Mouse (Mus musculus) limb, embryonic 14.5 days (tissue): ENCODE measurements at regions not wholly inside any gene's neighbourhood (a gene's known extent, or its start where the extent isn't known, plus 50 kb on each side); places are given as distances from the start of the nearest gene placed in this dataset.

Experiments used
- ATAC-seq: fragments of 200-750 bp; cut with Nextera tagmentation; 2 replicates; pipeline ENCODE4 v1.8.0; 2017; ENCODE audit warnings: low read depth, moderate number of reproducible peaks, moderate TSS enrichment; ENCODE audit not compliant: low FRiP score
- DNase-seq: peaks from one replicate; pipeline ENCODE4 v3.0.0-alpha.2; 2015; ENCODE audit warnings: low spot score
- H3K27ac ChIP-seq: fragments of 300-500 bp; sonication (generic); replicated peaks from 2 replicates; pipeline ENCODE4 v1.5.1; 2014; ENCODE audit warnings: low read depth, mild to moderate bottlenecking, low read length, moderate library complexity, mixed read lengths
- H3K27me3 ChIP-seq: fragments of 300-500 bp; sonication (generic); 2 replicates; pipeline ENCODE4 v1.6.1; 2014; ENCODE audit warnings: low read length, mixed read lengths; ENCODE audit not compliant: control insufficient read depth, insufficient read depth
- H3K36me3 ChIP-seq: fragments of 300-500 bp; sonication (generic); 2 replicates; pipeline ENCODE4 v1.6.1; 2014; ENCODE audit warnings: mild to moderate bottlenecking, low read length, moderate library complexity, mixed read lengths; ENCODE audit not compliant: control insufficient read depth, insufficient read depth
- H3K4me1 ChIP-seq: fragments of 300-500 bp; sonication (generic); 2 replicates; pipeline ENCODE4 v1.6.1; 2014; ENCODE audit warnings: antibody characterized with exemption, low read length, mixed read lengths; ENCODE audit not compliant: control insufficient read depth, insufficient read depth
- H3K4me2 ChIP-seq: fragments of 300-500 bp; sonication (generic); replicated peaks from 2 replicates; pipeline ENCODE4 v1.6.1; 2014; ENCODE audit warnings: low read depth, mild to moderate bottlenecking, low read length, moderate library complexity; ENCODE audit not compliant: severe bottlenecking
- H3K4me3 ChIP-seq: fragments of 300-500 bp; sonication (generic); replicated peaks from 2 replicates; pipeline ENCODE4 v1.5.1; 2014; ENCODE audit warnings: low read length
- H3K9ac ChIP-seq: fragments of 300-500 bp; sonication (generic); 2 replicates; pipeline ENCODE4 v1.6.1; 2014; ENCODE audit warnings: mild to moderate bottlenecking, low read depth, low read length, moderate library complexity; ENCODE audit not compliant: severe bottlenecking
- H3K9me3 ChIP-seq: fragments of 300-500 bp; sonication (generic); 2 replicates; pipeline ENCODE4 v1.6.1; 2016; ENCODE audit warnings: low read length; ENCODE audit not compliant: control insufficient read depth
- POLR2A ChIP-seq: fragments of 200-500 bp; IDR thresholded peaks from 2 replicates; pipeline ENCODE4 v1.8.0; 2012; ENCODE audit warnings: inconsistent platforms, mild to moderate bottlenecking, moderate library complexity, borderline replicate concordance; ENCODE audit not compliant: insufficient read depth, insufficient read length; ENCODE audit errors: extremely low read depth
- WGBS: fragments of 180-500 bp; shearing (Covaris S2); extraction: QIAGEN DNeasy Blood & Tissue Kit; methylation state at CpG from one replicate; pipeline ENCODE4 v1.1.7; 2014; 5-methylcytosine and 5-hydroxymethylcytosine counted together

DNA sequence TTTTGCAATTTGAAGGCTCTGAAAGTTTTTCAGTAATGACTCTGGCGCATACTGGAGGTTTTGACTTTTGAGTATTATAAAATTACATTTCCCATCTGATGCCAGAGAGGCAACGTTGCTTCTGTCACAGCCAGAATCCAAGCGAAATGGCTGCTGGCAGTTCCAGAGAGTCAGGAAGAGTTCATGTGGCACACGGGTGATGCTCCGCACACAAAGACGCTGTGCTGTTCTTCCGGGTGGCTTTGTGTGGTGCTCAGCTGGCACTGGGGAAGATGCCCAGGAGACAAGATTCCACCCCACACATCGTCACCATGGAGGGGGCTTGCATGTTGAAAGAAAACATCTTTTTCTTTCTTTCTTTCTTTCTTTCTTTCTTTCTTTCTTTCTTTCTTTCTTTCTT, 177.3 kb upstream of the Tbc1d5 start:
- TF ChIP-seq POLR2A = no peak
- ATAC-seq (no peak), DNase-seq (no peak)
- Histone ChIP-seq H3K4me1 (no peaks in the 10 kb centered on the region; the same call in 1 of the 2 replicates), H3K9me3 (no peaks in the 10 kb centered on the region), H3K9ac (no peak overlapping the region), H3K27me3 (no peaks in the 10 kb centered on the region), H3K36me3 (no peaks in the 10 kb centered on the region), H3K4me3 (no peak overlapping the region), H3K27ac (no peak overlapping the region), H3K4me2 (no peak overlapping the region)
- 82% methylated on average over 8 of the region's 8 CpGs for WGBS

- Histone ChIP-seq H3K4me2 (no peak overlapping the region), H3K27ac (no peak overlapping the region), H3K9ac (no peak overlapping the region), H3K4me1 (no peaks in the 10 kb centered on the region), H3K9me3 (no peaks in the 10 kb centered on the region), H3K36me3 (no peaks in the 10 kb centered on the region), H3K4me3 (no peak overlapping the region), H3K27me3 (no peaks in the 10 kb centered on the region)
- ATAC-seq = no peak
- DNase-seq = no peak
- 63% methylated on average over 7 of the region's 7 CpGs for WGBS
- no peak for TF ChIP-seq POLR2A
These were observed 142.7 kb upstream of the Tbc1d5 start for GRCm38 (mm10) chr17:51321868-51322267.

DNA sequence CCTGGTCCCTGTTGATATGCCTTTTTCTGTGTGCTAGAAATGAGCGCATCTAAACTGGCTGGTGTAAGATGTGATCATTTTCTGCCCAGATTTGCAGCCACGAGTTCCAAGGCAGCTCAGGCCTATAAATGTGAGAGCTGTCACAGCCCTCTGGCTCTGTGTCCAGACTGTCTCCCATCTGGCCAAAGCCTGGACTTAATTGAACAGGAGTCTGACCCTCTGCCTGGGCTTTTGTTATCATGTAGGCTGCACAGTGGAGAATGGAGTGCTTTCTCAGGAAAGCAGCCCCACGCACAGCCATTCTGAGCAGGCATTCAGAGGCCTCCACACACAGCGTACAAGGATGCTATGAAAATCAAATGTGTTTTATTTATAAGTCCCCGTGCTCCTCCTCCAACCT, 141.9 kb upstream of the Tbc1d5 start:
- ATAC-seq = no peak
- no peak for TF ChIP-seq POLR2A
- WGBS = 66% methylated on average over 5 of the region's 5 CpGs
- no peak overlapping the region for H3K4me2 ChIP-seq
- DNase-seq = no peak
- no peak overlapping the region for H3K4me3 ChIP-seq
- H3K4me1 ChIP-seq = no peaks in the 10 kb centered on the region
- no peaks in the 10 kb centered on the region for H3K27me3 ChIP-seq
- H3K27ac ChIP-seq = no peak overlapping the region
- no peaks in the 10 kb centered on the region for H3K9me3 ChIP-seq
- no peaks in the 10 kb centered on the region for H3K36me3 ChIP-seq
- H3K9ac ChIP-seq = peak overlapping the region; percentile 8; the same call in 1 of the 2 replicates

DNA sequence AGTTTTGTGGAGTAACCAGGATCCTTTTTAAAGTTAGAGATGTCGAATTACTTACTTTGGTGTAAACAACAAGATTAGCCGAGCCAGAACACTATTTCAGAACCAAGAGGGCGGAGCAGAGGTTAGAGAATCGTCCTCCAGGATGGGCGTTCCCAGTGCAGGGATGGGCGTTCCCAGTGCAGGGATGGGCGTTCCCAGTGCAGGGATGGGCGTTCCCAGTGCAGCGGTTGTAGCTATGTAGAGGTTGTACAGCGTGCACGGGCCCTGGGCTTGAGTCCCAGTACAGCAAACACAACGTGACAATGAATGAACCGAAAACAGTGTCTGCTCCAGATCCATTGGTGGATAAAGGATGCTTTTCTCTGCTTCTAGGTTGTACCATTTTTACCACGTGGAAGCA, 125.8 kb upstream of the Tbc1d5 start:
- DNase-seq = no peak
- H3K9ac ChIP-seq = no peak overlapping the region
- no peaks in the 10 kb centered on the region for H3K9me3 ChIP-seq
- H3K4me2 ChIP-seq = no peak overlapping the region
- no peak for TF ChIP-seq POLR2A
- 54% methylated on average over 14 of the region's 14 CpGs for WGBS
- H3K4me1 ChIP-seq = no peaks in the 10 kb centered on the region
- no peaks in the 10 kb centered on the region for H3K36me3 ChIP-seq
- H3K27me3 ChIP-seq = no peaks in the 10 kb centered on the region
- ATAC-seq = no peak
- H3K27ac ChIP-seq = no peak overlapping the region
- H3K4me3 ChIP-seq = no peak overlapping the region

DNA sequence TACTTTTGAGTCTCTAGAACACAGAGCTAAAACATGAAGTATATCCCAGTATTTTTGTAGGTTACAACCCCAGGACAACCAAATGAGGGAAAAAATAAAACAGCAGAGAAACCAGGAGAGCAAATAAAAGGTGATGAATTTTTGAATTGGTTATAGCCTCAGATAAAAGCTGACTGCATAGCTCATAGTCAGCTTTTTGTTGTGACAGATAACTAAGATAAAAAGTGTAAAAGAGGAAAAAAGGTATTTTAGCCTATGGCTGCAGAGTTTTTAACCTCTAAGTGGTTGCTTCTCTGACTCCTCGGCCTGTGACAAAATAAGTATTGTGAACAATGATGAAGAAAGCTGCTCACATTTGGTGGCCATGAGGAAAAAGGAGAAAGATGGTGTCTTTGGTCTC, 111.6 kb upstream of the Tbc1d5 start:
- no peak overlapping the region for H3K4me3 ChIP-seq
- DNase-seq (no peak), ATAC-seq (no peak)
- no peaks in the 10 kb centered on the region for H3K36me3 ChIP-seq
- H3K27me3 ChIP-seq = no peaks in the 10 kb centered on the region
- no peaks in the 10 kb centered on the region for H3K4me1 ChIP-seq
- TF ChIP-seq POLR2A = no peak
- 96% methylated on average over 1 of the region's 1 CpGs for WGBS
- no peak overlapping the region for H3K27ac ChIP-seq
- no peaks in the 10 kb centered on the region for H3K9me3 ChIP-seq
- H3K9ac ChIP-seq = no peak overlapping the region
- no peak overlapping the region for H3K4me2 ChIP-seq

DNA sequence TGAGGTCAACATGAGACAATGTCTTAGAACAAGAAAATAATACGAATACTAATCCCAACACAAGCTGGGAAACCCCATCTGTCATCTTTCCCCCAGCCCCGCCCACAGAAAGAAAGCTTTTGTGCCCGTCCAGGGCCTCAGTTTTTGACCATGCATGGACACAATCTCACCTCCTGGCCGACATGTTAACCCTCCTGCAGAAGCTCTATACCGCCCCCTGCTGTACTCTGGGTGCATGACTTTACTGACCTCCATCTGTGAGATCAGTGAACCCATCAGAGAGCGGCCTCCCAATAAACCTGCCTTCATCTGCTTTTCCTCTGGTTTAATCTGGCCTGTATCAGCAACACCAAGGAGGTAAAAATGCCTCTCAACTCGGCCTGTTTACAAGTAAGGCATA, 109.6 kb upstream of the Tbc1d5 start:
- no peak overlapping the region for H3K4me3 ChIP-seq
- H3K9me3 ChIP-seq = no peaks in the 10 kb centered on the region
- 78% methylated on average over 7 of the region's 7 CpGs for WGBS
- no peaks in the 10 kb centered on the region for H3K27me3 ChIP-seq
- H3K9ac ChIP-seq = no peak overlapping the region
- no peak overlapping the region for H3K4me2 ChIP-seq
- DNase-seq (no peak), ATAC-seq (no peak)
- H3K4me1 ChIP-seq = no peaks in the 10 kb centered on the region
- TF ChIP-seq POLR2A = no peak
- H3K27ac ChIP-seq = no peak overlapping the region
- H3K36me3 ChIP-seq = no peaks in the 10 kb centered on the region
